Mouse (Mus musculus) liver, embryonic 13.5 days (tissue): ENCODE data around the gene Ap1m2. TPM values are rescaled to one million over a fixed set of nuclear protein-coding genes. Genes with fewer than 3 reads are reported as not detected.
"Not testable (repeated sequence)": the region's sequence is repeated elsewhere in the genome, so short reads cannot be mapped to it uniquely, and the experiment has no call there.

ENCODE experiments used
- ATAC-seq: fragments of 200-750 bp; cut with Nextera tagmentation; 2 replicates; pipeline ENCODE4 v1.8.0; 2017; ENCODE audit warnings: low read depth, mild to moderate bottlenecking, moderate number of reproducible peaks, moderate library complexity
- DNase-seq: peaks from one replicate; pipeline ENCODE4 v3.0.0; 2022
- H3K27ac ChIP-seq: fragments of 300-500 bp; sonication (generic); 2 replicates; pipeline ENCODE4 v1.5.1; 2015; ENCODE audit warnings: moderate library complexity, mild to moderate bottlenecking, inconsistent platforms
- H3K27me3 ChIP-seq: fragments of 300-500 bp; sonication (generic); 2 replicates; pipeline ENCODE4 v1.6.1; 2015; ENCODE audit warnings: mild to moderate bottlenecking, inconsistent platforms
- H3K36me3 ChIP-seq: fragments of 300-500 bp; sonication (generic); 2 replicates; pipeline ENCODE4 v1.6.1; 2015; ENCODE audit warnings: mild to moderate bottlenecking, inconsistent platforms
- H3K4me1 ChIP-seq: fragments of 300-500 bp; sonication (generic); replicated peaks from 2 replicates; pipeline ENCODE4 v1.6.1; 2015; ENCODE audit warnings: inconsistent platforms
- H3K4me2 ChIP-seq: fragments of 300-500 bp; sonication (generic); 2 replicates; pipeline ENCODE4 v1.6.1; 2015; ENCODE audit warnings: inconsistent platforms, mild to moderate bottlenecking, moderate library complexity
- H3K4me3 ChIP-seq: fragments of 300-500 bp; sonication (generic); replicated peaks from 2 replicates; pipeline ENCODE4 v1.5.1; 2015; ENCODE audit warnings: mild to moderate bottlenecking, inconsistent platforms
- H3K9ac ChIP-seq: fragments of 300-500 bp; sonication (generic); 2 replicates; pipeline ENCODE4 v1.6.1; 2015; ENCODE audit warnings: mild to moderate bottlenecking, inconsistent platforms
- H3K9me3 ChIP-seq: fragments of 300-500 bp; sonication (generic); replicated peaks from 2 replicates; pipeline ENCODE4 v1.6.1; 2016; ENCODE audit warnings: inconsistent platforms
- WGBS: fragments of 180-500 bp; shearing (Covaris S2); methylation state at CpG from one replicate; pipeline ENCODE4 v1.1.7; 2015; ENCODE audit not compliant: insufficient replicate concordance; 5-methylcytosine and 5-hydroxymethylcytosine counted together
- polyA plus RNA-seq: library from polyadenylated mRNA; unstranded; fragments of >200 nt; fragmentation: Nextera tagmentation; extraction: Ambion mirVana; gene quantifications from 2 replicates; pipeline ENCODE4 v1.2.1, GENCODE M21; 2015

Gene Ap1m2
- polyA plus RNA-seq, 1 experiment from 2014 or later, result 0.17 TPM

GRCm38 (mm10) chr9:21324269-21324668, 12.1 kb upstream of the Ap1m2 start:
- Histone ChIP-seq H3K27me3 (no peaks in the 10 kb centered on the region), H3K4me1 (peaks cover 71% of the 10 kb centered on the region), H3K4me3 (no peak overlapping the region), H3K36me3 (no peaks in the 10 kb centered on the region), H3K9me3 (0 out of 2 replicates have a peak, but pooled peaks cover 2% of the 10 kb centered on the region), H3K9ac (no peak overlapping the region), H3K4me2 (no peak overlapping the region), H3K27ac (peak overlapping the region; percentile 23; the same call in 1 of the 2 replicates)
- 45% methylated on average over 11 of the region's 11 CpGs for WGBS
- ATAC-seq, result no peak
- no peak for DNase-seq

- H3K27me3 ChIP-seq, H3K36me3 ChIP-seq, ATAC-seq, DNase-seq, H3K27ac ChIP-seq, H3K9me3 ChIP-seq, H3K4me3 ChIP-seq: not testable (repeated sequence)
- H3K4me2 ChIP-seq, result 0 out of 2 replicates have a peak overlapping the region, but pooled peaks have one; percentile 98
- peaks cover 70% of the 10 kb centered on the region for H3K4me1 ChIP-seq
- WGBS, result 63% methylated on average over 8 of the region's 8 CpGs
- H3K9ac ChIP-seq, result peak overlapping the region; percentile 84; the same call in 1 of the 2 replicates
Measured at GRCm38 (mm10) chr9:21322917-21323297, 10.8 kb upstream of the Ap1m2 start.

GRCm38 (mm10) chr9:21322211-21322916, 10.2 kb upstream of the Ap1m2 start:
- peak overlapping the region; percentile 84 for H3K9ac ChIP-seq
- WGBS, result 57% methylated on average over 19 of the region's 19 CpGs
- no peak for ATAC-seq

GRCm38 (mm10) chr9:21321513-21321835, 9.3 kb upstream of the Ap1m2 start:
- peaks cover 63% of the 10 kb centered on the region for H3K4me1 ChIP-seq
- peak overlapping the region; percentile 88 for H3K27ac ChIP-seq
- DNase-seq (peak; percentile 67), ATAC-seq (peak; percentile 74)
- H3K9me3 ChIP-seq, result 0 out of 2 replicates have a peak, but pooled peaks cover 2% of the 10 kb centered on the region
- H3K4me3 ChIP-seq, result peak overlapping the region; percentile 82
- no peaks in the 10 kb centered on the region for H3K27me3 ChIP-seq
- H3K9ac ChIP-seq, result peak overlapping the region; percentile 84
- 5% methylated on average over 6 of the region's 6 CpGs for WGBS
- H3K36me3 ChIP-seq, result no peaks in the 10 kb centered on the region
- peak overlapping the region; percentile 98 for H3K4me2 ChIP-seq

More at GRCm38 (mm10) chr9:21322211-21322916, 10.2 kb upstream of the Ap1m2 start:
- Histone ChIP-seq H3K9me3 (0 out of 2 replicates have a peak, but pooled peaks cover 2% of the 10 kb centered on the region), H3K4me3 (peak overlapping the region; percentile 82), H3K27ac (peak overlapping the region; percentile 88), H3K4me1 (peaks cover 64% of the 10 kb centered on the region), H3K27me3 (no peaks in the 10 kb centered on the region), H3K4me2 (peak overlapping the region; percentile 98), H3K36me3 (no peaks in the 10 kb centered on the region)
- DNase-seq, result no peak

- H3K9ac ChIP-seq, result peak within 1 kb of the TSS; percentile 84
- DNase-seq (peak; percentile 85), ATAC-seq (peak; percentile 87)
- WGBS, result under 1% methylated on average over 52 of the region's 52 CpGs
- H3K27me3 ChIP-seq, result no peaks in the 10 kb centered on the region
- H3K27ac ChIP-seq, result peak within 1 kb of the TSS; percentile 88
- H3K4me3 ChIP-seq, result peak within 1 kb of the TSS; percentile 82
- peak within 1 kb of the TSS; percentile 98 for H3K4me2 ChIP-seq
- H3K9me3 ChIP-seq, result 0 out of 2 replicates have a peak, but pooled peaks cover 2% of the 10 kb centered on the region
- peaks cover 65% of the 10 kb centered on the region for H3K4me1 ChIP-seq
- no peaks in the 10 kb centered on the region for H3K36me3 ChIP-seq
Measured at GRCm38 (mm10) chr9:21320619-21321512, 8.7 kb upstream of the Ap1m2 start, which contains the start of gene Slc44a2. Gene Slc44a2, plus strand, starts transcription at chr9:21320698.

GRCm38 (mm10) chr9:21320280-21320618, 8.1 kb upstream of the Ap1m2 start:
- Histone ChIP-seq H3K4me3 (peak overlapping the region; percentile 82), H3K27ac (peak overlapping the region; percentile 67), H3K27me3 (no peaks in the 10 kb centered on the region), H3K9ac (peak overlapping the region; percentile 84; the same call in 1 of the 2 replicates), H3K36me3 (no peaks in the 10 kb centered on the region), H3K4me2 (peak overlapping the region; percentile 98), H3K9me3 (0 out of 2 replicates have a peak, but pooled peaks cover 2% of the 10 kb centered on the region), H3K4me1 (peaks cover 71% of the 10 kb centered on the region)
- ATAC-seq (peak; percentile 14; the same call in 1 of the 2 replicates), DNase-seq (no peak)
- 41% methylated on average over 4 of the region's 4 CpGs for WGBS

- no peak for DNase-seq
- no peak overlapping the region for H3K4me2 ChIP-seq
- peaks cover 74% of the 10 kb centered on the region for H3K4me1 ChIP-seq
- H3K9ac ChIP-seq, result no peak overlapping the region
- no peak for ATAC-seq
- H3K27me3 ChIP-seq, result no peaks in the 10 kb centered on the region
- H3K4me3 ChIP-seq, result no peak overlapping the region
- 0 out of 2 replicates have a peak, but pooled peaks cover 2% of the 10 kb centered on the region for H3K9me3 ChIP-seq
- no peaks in the 10 kb centered on the region for H3K36me3 ChIP-seq
- 90% methylated on average over 4 of the region's 4 CpGs for WGBS
- no peak overlapping the region for H3K27ac ChIP-seq
Measured at GRCm38 (mm10) chr9:21319503-21319902, 7.4 kb upstream of the Ap1m2 start.

- 0 out of 2 replicates have a peak, but pooled peaks cover 2% of the 10 kb centered on the region for H3K9me3 ChIP-seq
- peaks cover 74% of the 10 kb centered on the region for H3K4me1 ChIP-seq
- 58% methylated on average over 6 of the region's 6 CpGs for WGBS
- no peak overlapping the region for H3K4me2 ChIP-seq
- no peaks in the 10 kb centered on the region for H3K36me3 ChIP-seq
- H3K4me3 ChIP-seq, result no peak overlapping the region
- H3K9ac ChIP-seq, result no peak overlapping the region
- DNase-seq (no peak), ATAC-seq (no peak)
- H3K27me3 ChIP-seq, result no peaks in the 10 kb centered on the region
- H3K27ac ChIP-seq, result peak overlapping the region; percentile 25; the same call in 1 of the 2 replicates
Measured at GRCm38 (mm10) chr9:21318792-21319191, 6.7 kb upstream of the Ap1m2 start.

GRCm38 (mm10) chr9:21316696-21317095, 4.6 kb upstream of the Ap1m2 start:
- no peak overlapping the region for H3K9ac ChIP-seq
- peaks cover 59% of the 10 kb centered on the region for H3K4me1 ChIP-seq
- peaks cover 11% of the 10 kb centered on the region for H3K27me3 ChIP-seq
- 0 out of 2 replicates have a peak, but pooled peaks cover 2% of the 10 kb centered on the region for H3K9me3 ChIP-seq
- no peak overlapping the region for H3K4me3 ChIP-seq
- no peak overlapping the region for H3K4me2 ChIP-seq
- ATAC-seq (no peak), DNase-seq (no peak)
- WGBS, result 53% methylated on average over 7 of the region's 7 CpGs
- H3K36me3 ChIP-seq, result no peaks in the 10 kb centered on the region
- no peak overlapping the region for H3K27ac ChIP-seq

GRCm38 (mm10) chr9:21315421-21315820, 3.3 kb upstream of the Ap1m2 start:
- WGBS, result 58% methylated on average over 5 of the region's 5 CpGs
- no peak overlapping the region for H3K4me2 ChIP-seq
- peaks cover 48% of the 10 kb centered on the region for H3K4me1 ChIP-seq
- H3K27me3 ChIP-seq, result peaks cover 17% of the 10 kb centered on the region
- H3K9me3 ChIP-seq, result 0 out of 2 replicates have a peak, but pooled peaks cover 2% of the 10 kb centered on the region
- no peak overlapping the region for H3K4me3 ChIP-seq
- peak overlapping the region; percentile 77; the same call in 1 of the 2 replicates for H3K27ac ChIP-seq
- no peak overlapping the region for H3K9ac ChIP-seq
- no peaks in the 10 kb centered on the region for H3K36me3 ChIP-seq
- ATAC-seq (no peak), DNase-seq (no peak)
